Mouse (Mus musculus) cerebellum, adult 11-12 months (tissue): ENCODE results near the gene Dlgap1.
"Not testable (repeated sequence)": the region's sequence is repeated elsewhere in the genome, so short reads cannot be mapped to it uniquely, and the experiment has no call there.

Source experiments
- DNase-seq: peaks from one replicate; pipeline ENCODE4 v3.0.0; 2022

The Dlgap1 gene

DNA sequence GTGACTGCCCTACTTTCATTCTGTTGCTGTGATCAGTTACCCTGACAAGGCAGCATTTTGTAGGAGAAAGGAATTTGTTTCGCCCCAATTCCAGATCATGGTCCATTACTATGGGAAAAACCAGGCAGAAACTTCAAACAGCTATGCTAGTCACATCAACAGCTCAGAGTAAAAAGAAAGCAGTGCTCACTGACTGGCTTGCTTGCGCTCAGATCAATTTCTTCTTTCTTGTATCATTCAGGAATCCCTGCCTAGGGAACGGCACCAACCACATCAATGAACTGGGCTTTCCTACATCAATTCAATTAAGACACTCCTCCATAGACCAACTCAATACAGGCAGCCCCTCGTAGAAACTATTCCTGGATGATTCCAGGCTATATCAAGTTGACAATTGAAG lies 572.9 kb downstream of the Dlgap1 start:
- no peak for DNase-seq

DNA sequence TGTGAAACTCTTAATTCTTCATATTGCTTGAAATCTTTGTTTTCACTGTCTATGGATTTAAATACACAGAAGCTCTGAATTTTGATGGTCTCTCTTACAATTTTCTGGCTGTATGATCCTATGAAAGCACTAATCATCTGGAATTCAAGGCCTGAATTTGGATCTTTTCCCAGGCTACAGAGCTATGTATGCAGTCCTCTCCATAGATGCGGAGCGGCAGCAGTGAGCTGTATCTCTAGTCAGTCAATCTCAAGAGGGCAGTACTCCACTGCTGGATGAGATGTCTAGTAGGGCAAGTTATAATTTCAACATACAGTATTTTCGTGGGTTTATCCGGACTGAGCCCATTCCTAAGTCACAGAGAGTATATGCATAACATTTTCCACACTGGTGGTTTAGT lies 581.9 kb downstream of the Dlgap1 start:
- DNase-seq = no peak

DNA sequence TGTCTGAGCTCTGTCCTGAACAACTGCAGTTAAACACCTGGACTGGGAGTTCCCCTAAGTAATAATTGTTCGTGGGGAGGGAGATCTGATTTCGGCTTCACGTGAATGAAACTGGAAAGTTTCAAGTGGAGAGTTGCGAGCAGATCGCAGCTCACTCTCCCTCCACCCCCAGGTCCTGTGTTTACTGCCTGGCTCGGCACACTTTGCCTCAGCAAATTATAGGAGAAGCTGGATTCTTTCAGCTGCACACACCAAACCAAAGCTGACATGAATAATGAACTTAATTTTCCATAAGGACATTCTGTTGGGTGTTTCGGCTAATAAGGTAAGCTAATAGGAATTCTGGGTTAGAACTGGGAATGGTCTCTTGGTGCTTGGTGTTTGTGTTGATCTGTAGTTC lies 592.7 kb downstream of the Dlgap1 start:
- DNase-seq = no peak

DNA sequence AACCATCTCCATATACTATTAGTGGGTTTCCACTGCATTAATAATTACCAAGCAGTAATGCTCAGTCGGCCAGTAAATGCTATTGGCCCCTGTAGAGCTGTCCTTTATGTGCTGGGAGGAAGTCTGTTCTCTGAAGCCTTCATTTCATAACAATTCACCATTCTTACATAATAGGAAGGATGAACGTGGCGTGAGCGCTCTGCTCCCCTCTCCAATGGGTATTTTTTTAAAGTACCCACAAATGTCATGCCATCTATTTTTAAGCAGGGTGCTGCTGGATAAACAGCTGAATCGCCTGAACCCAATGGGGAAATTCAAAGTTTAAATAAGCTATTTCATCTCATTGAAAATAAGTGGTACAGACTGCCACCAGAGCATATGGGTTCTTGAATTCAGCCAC lies 602.0 kb downstream of the Dlgap1 start:
- peak; percentile 30 for DNase-seq

DNA sequence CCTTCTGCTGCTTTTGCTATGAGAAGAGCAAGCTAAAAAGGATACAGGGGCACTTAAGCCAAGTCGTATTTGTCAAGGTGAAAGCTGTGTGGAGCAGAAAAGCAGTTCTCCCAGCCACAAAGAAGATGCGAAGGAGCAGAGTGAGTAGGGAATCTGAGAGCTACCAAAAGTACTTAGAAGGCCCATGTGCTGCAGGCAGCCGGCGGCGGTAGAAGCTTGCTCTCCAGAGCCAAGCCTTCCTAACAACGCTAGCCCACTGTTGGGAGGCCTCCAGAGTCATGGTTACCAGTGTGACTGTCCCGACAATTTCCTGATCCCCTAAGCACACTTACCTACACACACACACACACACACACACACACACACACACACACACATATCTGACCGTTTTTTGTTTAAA lies 614.2 kb downstream of the Dlgap1 start:
- no peak for DNase-seq

DNA sequence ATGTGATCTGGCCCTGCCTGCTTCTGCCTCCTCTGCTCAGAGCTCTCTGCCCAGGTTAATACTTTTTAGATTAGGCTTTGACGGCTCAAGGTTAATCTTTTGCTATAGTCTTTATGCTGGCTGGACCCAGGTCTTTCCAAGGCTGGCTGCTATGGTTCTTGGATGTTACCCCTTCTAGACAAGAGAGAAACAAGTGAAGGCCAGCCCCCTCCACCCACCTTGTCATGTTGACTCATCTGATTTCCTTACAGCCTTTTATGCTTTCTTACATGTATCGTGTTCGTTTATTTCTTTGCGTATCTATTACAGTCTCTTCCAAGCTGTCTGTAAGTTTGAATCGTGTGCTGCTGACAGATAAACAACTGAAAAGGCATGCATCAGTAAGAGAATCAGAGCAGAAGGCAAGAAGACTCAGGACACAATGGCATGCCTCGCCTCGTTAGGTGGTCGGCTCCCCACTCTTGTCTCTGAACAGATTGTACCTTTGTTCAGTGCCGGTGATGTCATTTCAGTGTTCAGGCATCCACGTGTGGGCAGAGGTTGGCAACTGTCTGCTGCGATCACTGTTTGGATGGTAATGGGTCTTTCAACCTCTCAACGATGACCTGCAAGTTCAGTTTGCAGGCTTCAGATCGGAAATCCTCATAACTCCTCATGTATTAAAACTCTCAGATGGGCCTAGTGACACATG lies 618.0 kb downstream of the Dlgap1 start:
- no peak for DNase-seq

- not testable (repeated sequence) for DNase-seq
Measured at GRCm38 (mm10) chr17:70587975-70588630, 619.2 kb downstream of the Dlgap1 start.

DNA sequence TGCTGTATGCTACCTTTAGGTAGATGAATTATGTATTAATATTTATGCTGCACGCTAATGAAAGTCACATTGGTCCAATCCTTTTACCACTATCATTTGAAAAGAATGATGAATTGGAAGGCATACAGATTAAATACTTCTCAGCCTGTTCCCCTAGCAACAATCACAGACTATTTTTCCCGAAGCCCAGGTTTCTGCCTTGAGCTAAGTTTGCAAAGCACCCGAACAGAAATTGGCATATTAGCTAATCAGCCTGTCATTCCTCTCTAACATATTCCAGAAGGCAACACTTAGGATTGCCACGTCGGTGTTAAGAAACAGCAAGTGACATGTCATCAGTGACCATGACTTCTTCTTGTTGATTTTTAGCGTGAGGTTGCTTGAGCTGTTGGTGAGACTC lies 619.8 kb downstream of the Dlgap1 start:
- DNase-seq = no peak

- DNase-seq = no peak
Measured at GRCm38 (mm10) chr17:70589140-70589539, 620.3 kb downstream of the Dlgap1 start.

- no peak for DNase-seq
Measured at GRCm38 (mm10) chr17:70590506-70590905, 621.6 kb downstream of the Dlgap1 start.

GRCm38 (mm10) chr17:70594277-70594676 lies 625.4 kb downstream of the Dlgap1 start:
- DNase-seq = no peak

DNA sequence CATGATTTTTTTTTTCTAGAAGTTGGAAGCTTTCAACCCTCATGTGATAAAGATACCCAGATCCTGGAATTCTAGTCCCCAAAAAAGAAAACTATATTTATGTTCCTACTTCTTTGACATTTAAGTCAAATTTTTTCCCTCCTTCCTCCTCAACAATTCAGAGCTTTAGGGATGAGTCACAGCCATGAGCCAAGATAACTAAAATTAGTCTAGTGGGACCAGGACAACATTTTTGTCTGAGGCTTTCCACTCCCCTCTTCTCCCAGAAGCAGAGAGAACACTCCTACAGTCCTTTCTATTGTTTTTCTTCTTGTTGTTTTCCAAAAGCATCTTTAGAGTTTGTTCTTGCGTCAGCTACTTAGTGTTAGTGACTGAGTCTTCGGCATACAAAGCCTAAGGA lies 627.5 kb downstream of the Dlgap1 start:
- DNase-seq = no peak

DNA sequence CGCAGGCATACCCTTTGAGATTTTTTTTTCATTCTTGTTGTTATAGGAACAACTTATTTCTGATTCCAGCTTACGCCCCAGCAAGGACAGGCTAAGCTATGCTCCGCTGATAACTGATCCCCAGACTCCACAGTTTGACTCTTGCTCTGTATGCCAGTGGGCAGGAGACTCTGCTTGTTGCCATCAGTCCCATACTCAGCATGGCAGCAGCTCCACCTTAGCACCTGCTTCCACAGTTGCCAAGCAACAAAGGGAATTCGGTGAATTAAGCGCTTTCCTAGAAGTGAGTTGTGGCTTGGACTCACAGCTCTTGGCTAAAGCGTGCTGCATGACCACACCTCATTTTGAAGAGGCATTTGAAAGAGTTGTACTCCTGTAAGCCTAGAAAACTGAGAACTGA lies 631.6 kb downstream of the Dlgap1 start:
- DNase-seq = no peak

GRCm38 (mm10) chr17:70602051-70602450 lies 633.2 kb downstream of the Dlgap1 start:
- no peak for DNase-seq

- DNase-seq = no peak
Measured at GRCm38 (mm10) chr17:70605659-70606058, 636.8 kb downstream of the Dlgap1 start.

DNA sequence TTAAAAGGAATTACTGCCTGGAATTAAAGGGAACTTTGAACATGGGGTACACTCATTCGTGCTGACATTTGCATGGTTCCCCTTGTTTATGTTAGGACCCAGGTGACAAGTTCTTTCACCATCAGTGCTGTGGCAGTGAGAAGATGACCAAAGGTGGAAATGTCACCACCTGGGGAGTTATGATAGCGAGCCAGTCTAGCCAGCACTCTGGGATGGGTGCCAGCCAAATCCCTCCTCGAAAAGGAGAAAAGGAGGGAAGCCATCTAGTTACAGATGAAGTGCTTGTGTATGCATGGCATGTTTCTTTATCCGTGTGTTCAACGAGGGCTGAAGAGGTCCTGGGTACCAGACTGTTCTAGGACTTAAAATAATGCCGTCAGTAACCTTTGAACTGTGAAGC lies 643.3 kb downstream of the Dlgap1 start:
- peak; percentile 80 for DNase-seq

DNA sequence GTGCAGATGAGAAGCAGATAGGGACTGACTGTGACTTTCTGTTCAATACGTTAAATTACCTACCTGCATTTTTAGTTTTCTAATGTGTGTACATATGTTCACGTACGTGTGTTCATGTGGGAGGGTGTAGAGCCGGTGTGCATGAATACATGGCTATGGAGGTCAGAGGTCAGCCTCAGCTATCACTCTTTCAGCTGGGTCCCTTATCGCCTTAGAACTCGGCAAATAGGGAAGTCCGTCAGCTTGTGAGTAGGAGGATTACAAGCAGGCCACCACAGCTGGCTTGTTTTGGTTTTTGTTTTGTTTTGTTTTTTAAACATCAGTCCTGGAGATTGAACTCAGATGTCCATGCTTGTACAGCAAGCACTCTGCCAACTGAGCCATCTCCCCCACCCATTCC lies 645.0 kb downstream of the Dlgap1 start:
- DNase-seq = no peak

- DNase-seq = no peak
Measured at GRCm38 (mm10) chr17:70614407-70615060, 645.7 kb downstream of the Dlgap1 start.

- peak; percentile 73 for DNase-seq
Measured at GRCm38 (mm10) chr17:70622493-70622892, 653.6 kb downstream of the Dlgap1 start.

DNA sequence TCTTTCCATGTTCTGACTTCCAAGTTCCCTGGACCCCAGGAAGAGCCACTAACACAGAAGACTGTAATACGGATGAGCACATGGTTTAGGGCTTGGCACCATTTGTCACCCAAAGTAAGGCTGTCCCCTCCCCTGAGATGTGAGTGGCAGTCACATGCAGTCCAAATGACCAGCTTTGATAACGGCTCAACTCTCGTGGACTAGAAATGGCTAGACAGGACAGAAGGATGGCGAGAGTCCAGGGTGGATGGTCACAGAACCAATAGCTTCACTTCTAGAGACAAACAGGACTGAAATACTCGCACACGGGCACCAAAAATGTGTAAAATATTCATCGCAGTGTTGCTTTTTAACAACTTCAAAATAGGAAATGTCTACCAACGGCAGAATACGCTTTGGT lies 657.5 kb downstream of the Dlgap1 start:
- DNase-seq = no peak

DNA sequence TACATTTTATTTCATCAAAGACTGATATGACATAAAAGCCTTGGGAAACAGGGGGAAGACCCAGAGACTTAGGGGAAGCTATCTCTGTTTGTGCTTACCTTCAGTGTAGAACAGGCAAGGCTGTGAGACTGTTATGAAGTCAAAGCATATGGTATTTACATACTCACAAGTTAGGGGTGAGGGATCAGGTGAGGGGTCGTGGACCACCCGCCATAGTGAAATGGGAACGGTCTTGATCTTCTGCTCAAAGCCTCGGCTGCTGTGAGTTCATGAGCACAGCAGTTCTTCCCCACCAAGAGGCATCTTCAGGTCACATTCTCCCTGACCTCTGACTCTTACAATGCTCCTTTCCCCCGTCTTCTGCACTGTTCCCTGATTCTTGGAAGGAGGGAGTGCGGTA lies 658.1 kb downstream of the Dlgap1 start:
- no peak for DNase-seq

DNA sequence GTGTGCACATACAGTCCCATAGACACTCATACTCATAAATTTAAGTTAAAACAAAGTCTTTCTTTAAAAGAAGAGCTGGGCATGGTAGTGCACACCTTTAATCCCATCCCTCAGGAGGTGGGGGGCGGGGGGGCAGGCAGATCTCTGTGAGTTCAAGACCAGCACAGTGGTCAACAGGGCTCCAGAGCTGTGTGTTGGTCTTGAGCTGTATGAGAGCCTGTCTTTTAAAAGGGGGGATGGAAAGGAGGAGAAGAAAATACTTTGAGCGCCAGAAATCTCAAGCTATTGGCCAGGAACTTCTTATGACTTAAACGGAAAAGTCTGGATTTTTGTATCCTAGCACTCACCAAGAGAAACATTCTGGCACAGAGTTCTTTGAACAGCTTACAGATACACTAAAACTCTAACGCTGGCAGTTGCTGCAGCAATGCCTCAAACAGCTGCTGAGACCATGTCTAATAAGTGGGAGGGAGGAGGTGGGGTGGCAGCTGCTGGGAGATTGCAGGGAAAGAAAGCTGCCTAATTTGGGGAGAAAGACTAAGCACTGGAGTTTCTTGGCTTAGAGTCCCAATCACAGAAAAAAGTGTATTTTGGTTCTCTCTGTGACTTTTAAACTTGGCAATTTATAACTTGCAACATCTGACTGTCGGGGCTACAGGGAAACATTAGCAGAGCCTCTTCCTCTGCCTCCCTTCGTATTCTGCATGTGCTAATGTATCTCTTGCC lies 660.9 kb downstream of the Dlgap1 start:
- DNase-seq = no peak

- DNase-seq = peak; percentile 84
Measured at GRCm38 (mm10) chr17:70633181-70633944, 664.5 kb downstream of the Dlgap1 start.
